Mouse (Mus musculus) small intestine, adult 2 months (tissue): ENCODE measurements around the gene Zfp36l2.

Experiments used
- CTCF ChIP-seq: fragments of 200-500 bp; IDR thresholded peaks from 2 replicates; pipeline ENCODE4 v1.5.1; 2012; ENCODE audit warnings: low read depth, mild to moderate bottlenecking, control low read depth, inconsistent platforms, low read length, moderate library complexity, mixed read lengths; ENCODE audit not compliant: insufficient replicate concordance, insufficient read length; ENCODE audit errors: extremely low read depth
- POLR2A ChIP-seq: fragments of 200-500 bp; IDR thresholded peaks from 2 replicates; pipeline ENCODE4 v1.6.1; 2012; ENCODE audit warnings: low read depth, mild to moderate bottlenecking, control low read depth, inconsistent platforms, low read length, moderate library complexity

DNA sequence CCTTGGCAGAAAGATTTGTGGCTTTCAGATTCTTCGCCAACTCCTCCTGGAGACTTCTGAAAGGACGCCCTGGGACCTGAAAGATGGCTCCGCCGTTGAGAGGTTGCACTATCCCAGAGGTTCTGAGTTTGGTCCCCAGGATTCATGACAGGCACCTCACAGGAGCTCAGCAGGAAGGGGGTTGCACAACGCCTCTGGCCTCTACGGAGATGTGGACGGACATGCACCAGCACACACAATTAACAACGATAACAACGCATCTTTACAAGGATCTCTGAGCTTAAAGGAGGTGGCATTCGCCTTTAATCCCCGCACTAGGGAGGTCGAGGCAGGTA lies 29.3 kb downstream of the Zfp36l2 start:
- TF ChIP-seq CTCF (no peak), POLR2A (no peak)
